Mouse (Mus musculus): ENCODE measurements around the gene 1700001O22Rik. TPM values are rescaled to one million over a fixed set of nuclear protein-coding genes. Genes with fewer than 3 reads are reported as not detected.

1700001O22Rik gene
- polyA plus RNA-seq, 2 experiments from 2014 or later: 0.62 TPM; not detected in 1

GRCm38 (mm10) chr2:30816383-30816782 is 12.9 kb upstream of the 1700001O22Rik start:
- ATAC-seq: no peak

GRCm38 (mm10) chr2:30810573-30810972 is 7.1 kb upstream of the 1700001O22Rik start:
- no peak for ATAC-seq

DNA sequence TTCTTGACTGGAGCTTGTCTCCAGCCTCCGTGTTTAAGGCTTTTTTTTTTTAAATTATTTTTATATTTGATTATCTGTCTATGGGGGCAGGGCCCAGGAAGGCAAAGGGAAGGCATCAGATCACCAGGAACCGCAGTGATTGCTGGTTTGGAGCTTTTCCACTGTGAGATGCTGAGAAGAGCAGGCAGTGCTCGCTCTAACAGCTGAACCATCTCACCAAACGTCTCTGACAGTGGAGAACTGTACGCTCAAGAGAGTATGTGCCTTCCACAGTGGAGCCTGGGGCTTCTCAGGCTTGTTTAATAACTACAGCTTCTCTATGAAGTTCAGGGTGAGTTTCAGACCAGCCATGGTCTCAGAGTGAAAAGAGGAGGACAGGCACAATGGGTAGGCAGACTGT is 6.0 kb upstream of the 1700001O22Rik start:
- ATAC-seq: no peak

DNA sequence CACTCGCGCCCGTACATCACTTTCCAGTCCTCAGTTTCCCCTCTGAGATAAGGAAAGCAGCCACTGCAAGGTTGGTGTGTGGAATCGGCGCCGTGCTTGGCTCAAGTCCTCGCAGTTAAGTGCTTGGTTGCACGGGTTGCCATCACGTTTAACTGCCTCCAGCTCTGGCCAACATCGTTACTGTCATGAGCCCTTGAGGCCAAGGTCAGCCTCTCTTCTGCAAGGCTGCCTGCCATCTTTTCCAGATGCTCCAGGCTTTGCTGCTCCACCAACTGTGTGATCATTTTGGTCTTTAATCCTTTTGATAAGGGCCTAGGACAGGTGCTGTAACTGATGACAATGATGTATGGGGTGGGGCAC is 4.8 kb upstream of the 1700001O22Rik start:
- no peak for ATAC-seq

GRCm38 (mm10) chr2:30807648-30808295 is 4.3 kb upstream of the 1700001O22Rik start, which contains the start of gene Ntmt1:
Ntmt1 (plus strand) TSS chr2:30807826.
- ATAC-seq: peak; percentile 98

- peak; percentile 1 for ATAC-seq
Measured at GRCm38 (mm10) chr2:30807147-30807647, 3.7 kb upstream of the 1700001O22Rik start.

GRCm38 (mm10) chr2:30805983-30806382 is 2.5 kb upstream of the 1700001O22Rik start:
- ATAC-seq: no peak

- peak; percentile 54 for ATAC-seq
Measured at GRCm38 (mm10) chr2:30801067-30801852, 2.2 kb downstream of the 1700001O22Rik start.

- ATAC-seq: no peak
Measured at GRCm38 (mm10) chr2:30800671-30801066, 2.8 kb downstream of the 1700001O22Rik start.

- no peak for ATAC-seq
Measured at GRCm38 (mm10) chr2:30799456-30799855, 4.0 kb downstream of the 1700001O22Rik start.

GRCm38 (mm10) chr2:30796382-30796781 is 7.1 kb downstream of the 1700001O22Rik start:
- ATAC-seq: peak; percentile 79

DNA sequence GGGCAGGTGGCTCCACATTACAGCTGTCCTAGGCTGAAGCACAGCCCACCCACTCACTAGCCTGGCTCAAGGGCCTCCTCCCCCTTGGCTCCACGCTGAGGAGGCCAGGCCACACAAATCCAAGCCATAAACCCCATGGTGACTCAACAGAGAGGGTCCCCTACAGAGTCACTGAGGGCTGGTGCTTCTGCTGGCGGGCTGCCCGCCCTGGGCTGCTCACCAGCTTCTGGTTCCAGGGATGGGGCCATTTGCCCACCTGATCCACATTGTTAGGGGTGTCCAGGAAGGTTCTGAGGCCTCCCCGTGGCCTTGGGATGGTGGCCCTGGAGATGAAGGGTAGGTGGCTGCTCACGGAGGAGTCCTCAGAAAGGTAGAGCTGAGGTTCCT is 7.6 kb downstream of the 1700001O22Rik start:
- ATAC-seq: no peak

- no peak for ATAC-seq
Measured at GRCm38 (mm10) chr2:30795271-30795888, 8.1 kb downstream of the 1700001O22Rik start.

DNA sequence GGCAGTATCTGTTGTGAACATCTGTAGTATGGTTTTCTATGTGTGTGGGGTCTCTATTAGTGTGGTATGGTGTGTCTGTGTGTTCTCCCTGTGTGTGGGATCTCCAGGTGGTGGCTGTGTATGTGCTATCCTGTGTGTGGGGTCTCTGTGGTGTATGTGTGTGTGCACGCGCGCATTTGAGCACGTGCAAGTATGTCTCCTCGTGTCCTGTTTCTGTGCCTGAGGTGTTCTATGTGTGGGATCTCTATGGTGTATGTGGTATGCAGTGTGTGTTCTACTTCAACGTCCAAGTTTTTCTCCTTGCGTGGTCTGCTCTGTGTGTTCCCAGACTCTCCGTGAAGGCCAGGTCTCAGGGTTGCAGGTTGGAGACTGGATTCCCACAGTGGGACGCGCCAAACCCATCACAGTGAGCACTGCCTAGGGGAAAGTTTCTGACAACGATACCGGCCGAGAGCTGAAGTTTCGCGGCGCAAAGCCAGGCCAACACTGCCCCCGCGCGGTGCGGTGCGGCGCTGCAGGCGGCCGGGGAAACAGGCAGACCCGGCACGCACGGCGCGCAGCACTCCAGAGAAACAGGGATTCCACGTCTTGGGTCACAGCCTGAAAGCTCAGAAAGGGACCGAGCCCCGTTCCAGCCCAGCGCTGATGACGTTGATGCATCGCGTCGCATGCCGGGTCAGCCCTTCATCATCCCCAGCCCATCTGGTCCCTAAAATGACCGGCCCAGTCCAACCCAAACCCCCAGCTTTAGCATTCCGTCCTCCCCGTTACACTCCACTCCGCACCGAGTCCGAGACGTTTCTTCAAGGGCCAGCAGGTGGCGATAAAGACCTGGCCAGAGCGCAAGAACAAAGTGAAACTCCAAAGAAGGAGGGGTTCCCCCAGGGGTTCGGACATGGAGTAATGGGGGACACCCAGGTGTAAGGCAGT is 9.0 kb downstream of the 1700001O22Rik start:
- peak; percentile 79 for ATAC-seq

- ATAC-seq: no peak
Measured at GRCm38 (mm10) chr2:30792061-30792460, 11.4 kb downstream of the 1700001O22Rik start.

DNA sequence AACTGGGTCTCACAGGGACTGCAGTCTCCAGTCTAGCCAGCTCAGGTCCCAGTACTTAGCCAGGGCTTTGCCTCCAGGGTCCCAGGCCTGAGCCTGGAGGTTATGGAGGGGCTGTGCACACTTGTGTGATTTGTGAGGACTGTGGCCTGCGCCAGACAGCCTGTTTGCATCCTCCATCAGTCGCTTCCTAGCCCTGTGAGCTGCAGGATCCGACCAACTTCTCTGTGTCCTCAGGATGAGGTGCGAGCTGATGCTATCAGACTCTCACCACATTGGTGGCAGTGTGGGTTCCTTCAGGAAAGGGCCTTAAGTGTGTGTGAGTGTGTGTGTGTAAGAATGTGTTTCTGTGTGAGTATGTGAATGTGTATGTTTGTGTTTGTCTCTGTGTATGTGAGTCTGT is 16.0 kb downstream of the 1700001O22Rik start:
- ATAC-seq: no peak

DNA sequence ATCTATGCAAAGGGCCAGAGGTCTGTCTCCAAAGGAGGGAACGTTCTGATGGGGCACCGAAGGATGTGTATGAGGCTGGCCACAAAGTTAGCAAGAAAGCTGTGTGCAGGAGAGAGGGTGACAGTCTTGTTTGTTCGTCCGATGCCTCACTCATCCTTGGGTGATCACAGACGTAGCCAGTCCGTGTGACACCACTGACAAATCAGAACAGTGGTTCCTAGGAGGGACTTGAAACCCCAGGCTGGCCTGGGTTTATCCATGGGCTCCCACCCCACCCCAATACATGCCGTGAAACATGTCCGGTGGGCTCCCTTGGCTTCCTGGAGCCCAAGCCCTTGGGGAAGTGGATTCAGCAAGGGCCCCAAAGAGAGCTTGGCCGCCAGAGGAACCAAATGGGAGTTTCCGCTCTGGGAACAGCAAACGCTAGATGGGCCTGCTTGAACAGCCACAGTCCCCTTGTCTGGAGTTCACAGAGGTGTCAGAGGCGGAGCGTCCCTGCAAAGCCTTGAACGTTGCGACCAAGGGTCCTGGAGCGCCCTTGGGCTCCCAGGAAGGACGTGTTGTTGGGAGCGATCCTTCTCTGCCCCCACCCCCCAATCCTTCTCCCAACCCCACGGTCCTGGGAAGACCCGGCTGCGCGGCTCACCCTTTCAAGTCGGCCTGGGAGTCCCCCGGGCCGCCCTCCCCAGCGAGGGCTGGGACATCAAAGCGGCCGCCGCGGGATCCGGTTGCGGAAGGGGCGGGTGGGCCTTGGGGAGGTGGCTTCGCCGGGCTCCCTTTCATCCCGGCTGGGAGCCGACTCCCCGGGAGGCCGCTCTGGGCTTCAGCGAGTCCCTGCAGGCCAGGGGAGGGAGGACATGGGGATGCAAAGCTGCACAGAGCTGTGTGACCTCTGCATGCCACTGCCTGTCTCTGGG is 19.1 kb downstream of the 1700001O22Rik start:
- ATAC-seq: peak; percentile 54

DNA sequence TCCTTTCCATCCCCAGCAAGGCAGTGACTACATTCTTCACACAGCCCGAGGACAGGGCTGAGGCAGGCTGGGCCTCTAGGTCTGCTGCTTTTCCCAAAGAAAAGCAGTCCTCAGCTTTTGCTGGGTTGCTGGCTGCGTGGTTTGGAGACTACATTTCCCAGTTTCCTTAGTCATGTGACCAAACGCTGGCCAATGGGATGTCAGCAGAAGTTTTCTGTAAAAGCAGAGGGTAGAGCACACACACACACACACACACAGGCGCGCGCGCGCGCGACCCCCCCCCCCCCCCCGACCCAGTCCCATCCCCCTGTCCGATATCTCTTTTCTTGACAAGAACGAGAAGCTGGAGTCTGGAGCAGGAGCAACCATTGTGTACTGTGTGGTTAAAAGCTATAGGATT is 20.1 kb downstream of the 1700001O22Rik start:
- ATAC-seq: no peak

GRCm38 (mm10) chr2:30782312-30783290 is 20.9 kb downstream of the 1700001O22Rik start:
- no peak for ATAC-seq

GRCm38 (mm10) chr2:30779241-30779640 is 24.2 kb downstream of the 1700001O22Rik start:
- ATAC-seq: no peak

Measured in CD4-positive, CD25-positive, alpha-beta regulatory T cell, adult 4 months (primary cell).